Mouse (Mus musculus) urinary bladder, postnatal 14 days (tissue): ENCODE measurements around the gene Ptprd.
"Not testable (repeated sequence)": the region's sequence is repeated elsewhere in the genome, so short reads cannot be mapped to it uniquely, and the experiment has no call there.

Source experiments
- DNase-seq: peaks from one replicate; pipeline ENCODE4 v3.0.0; 2021; ENCODE audit warnings: low spot score

The Ptprd gene

GRCm38 (mm10) chr4:76448678-76449465, 1762.9 kb downstream of the Ptprd start:
- no peak for DNase-seq

GRCm38 (mm10) chr4:76447396-76447795, 1764.4 kb downstream of the Ptprd start:
- no peak for DNase-seq

- DNase-seq: no peak
These were observed 1767.0 kb downstream of the Ptprd start for GRCm38 (mm10) chr4:76444778-76445177.

GRCm38 (mm10) chr4:76443553-76443952, 1768.2 kb downstream of the Ptprd start:
- DNase-seq: no peak

GRCm38 (mm10) chr4:76440791-76441364, 1770.9 kb downstream of the Ptprd start:
- peak; percentile 78 for DNase-seq

GRCm38 (mm10) chr4:76438496-76439079, 1773.2 kb downstream of the Ptprd start:
- no peak for DNase-seq

- no peak for DNase-seq
These were observed 1773.7 kb downstream of the Ptprd start for GRCm38 (mm10) chr4:76438068-76438467.

GRCm38 (mm10) chr4:76435920-76436319, 1775.8 kb downstream of the Ptprd start:
- no peak for DNase-seq

- no peak for DNase-seq
These were observed 1782.0 kb downstream of the Ptprd start for GRCm38 (mm10) chr4:76429769-76430168.

GRCm38 (mm10) chr4:76427036-76427435, 1784.7 kb downstream of the Ptprd start:
- DNase-seq: not testable (repeated sequence)

GRCm38 (mm10) chr4:76425230-76425575, 1786.6 kb downstream of the Ptprd start:
- no peak for DNase-seq

GRCm38 (mm10) chr4:76424324-76425229, 1787.2 kb downstream of the Ptprd start:
- DNase-seq: peak; percentile 35

- DNase-seq: no peak
These were observed 1789.6 kb downstream of the Ptprd start for GRCm38 (mm10) chr4:76422113-76422512.

GRCm38 (mm10) chr4:76419641-76420040, 1792.1 kb downstream of the Ptprd start:
- DNase-seq: no peak

- DNase-seq: no peak
These were observed 1794.1 kb downstream of the Ptprd start for GRCm38 (mm10) chr4:76417676-76418075.

GRCm38 (mm10) chr4:76415624-76416023, 1796.1 kb downstream of the Ptprd start:
- no peak for DNase-seq

GRCm38 (mm10) chr4:76414591-76414990, 1797.2 kb downstream of the Ptprd start:
- no peak for DNase-seq

GRCm38 (mm10) chr4:76410053-76410452, 1801.7 kb downstream of the Ptprd start:
- no peak for DNase-seq

GRCm38 (mm10) chr4:76409159-76409558, 1802.6 kb downstream of the Ptprd start:
- DNase-seq: no peak

- DNase-seq: no peak
These were observed 1805.8 kb downstream of the Ptprd start for GRCm38 (mm10) chr4:76405862-76406454.

- no peak for DNase-seq
These were observed 1808.5 kb downstream of the Ptprd start for GRCm38 (mm10) chr4:76403219-76403618.

GRCm38 (mm10) chr4:76387887-76388286, 1823.9 kb downstream of the Ptprd start:
- no peak for DNase-seq
